Mouse (Mus musculus) T-cell, adult 66 days (primary cell): ENCODE results near the gene Smox. TPM values are rescaled to one million over a fixed set of nuclear protein-coding genes. Genes with fewer than 3 reads are reported as not detected.

Experiments
- total RNA-seq, 2 experiments: library from RNA; stranded (reverse); gene quantifications; 3 replicates in 1 of 2; 4 replicates in 1 of 2; pipeline ENCODE4 v1.2.4; 2023

Gene Smox
- 10 to 100 TPM; 12.3 to 12.6 TPM for total RNA-seq

DNA sequence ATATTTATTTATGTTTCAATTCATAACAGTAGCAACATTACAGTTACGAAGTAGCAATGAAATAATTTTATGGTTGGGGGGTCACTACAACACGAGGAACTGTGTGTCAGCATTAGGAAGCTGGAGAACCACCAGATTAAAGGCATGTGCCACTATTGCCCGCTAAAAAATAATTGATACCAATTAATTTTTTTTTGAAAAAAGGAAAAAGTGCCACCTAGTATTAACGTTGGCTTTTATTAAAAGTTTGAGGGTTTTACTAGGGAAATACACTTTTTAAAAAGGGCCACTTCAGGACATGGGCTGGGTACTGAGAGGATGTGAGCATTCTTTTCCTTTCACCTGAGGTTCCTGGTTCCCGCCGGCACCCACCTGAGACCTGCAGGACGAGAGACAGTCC, at the start of gene Smox:
TSS of gene Smox (plus strand) at position 301 of the 400 bp plus-strand sequence.

DNA sequence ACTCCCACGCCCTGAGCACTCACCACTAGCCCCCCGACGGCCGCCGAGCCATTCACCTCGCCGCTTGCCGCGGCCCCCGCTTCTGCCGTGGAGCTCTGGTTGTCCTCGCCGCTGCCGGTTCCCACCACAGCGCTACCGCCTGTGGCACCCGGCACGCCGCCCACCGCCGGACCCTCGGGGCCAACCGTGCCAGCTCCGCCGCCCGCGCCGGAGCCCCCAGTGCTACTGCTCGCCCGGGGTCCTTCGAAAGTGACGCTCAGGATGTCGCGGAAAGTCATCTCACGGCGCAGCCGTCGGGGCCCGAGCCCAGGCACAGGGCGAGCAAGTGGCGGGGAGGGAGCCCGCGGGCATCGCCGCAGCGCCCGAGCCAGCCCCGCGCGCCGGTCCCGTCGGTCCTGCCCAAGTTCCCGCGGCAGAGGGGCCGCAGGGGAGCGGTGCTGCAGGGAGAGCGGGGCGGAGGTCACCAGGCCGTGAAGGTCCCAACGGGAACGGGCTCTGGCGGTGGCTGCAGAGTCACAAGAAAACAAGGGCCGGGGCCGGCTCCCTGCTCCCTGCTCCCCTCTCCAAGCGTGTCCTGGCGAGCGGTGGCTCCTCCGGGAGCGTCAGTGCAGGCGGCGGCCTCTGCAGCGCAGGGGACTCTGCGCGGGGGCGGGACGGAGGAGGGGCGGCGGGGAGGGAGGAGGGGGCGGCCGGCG, 70.7 kb downstream of the Smox start, which contains the start of gene Adra1d:
TSS of gene Adra1d (minus strand) at position 393 of the 695 bp plus-strand sequence.

Other genes starting within 250 kb of the Smox start
- 10 to 100 TPM; 66.2 to 72.7 TPM for gene Pank2, start 229.0 kb upstream of the Smox start, total RNA-seq
- 1 to 10 TPM; 2.4 to 2.7 TPM for gene Rnf24, start 138.6 kb upstream of the Smox start, total RNA-seq
- gene Adra1d, start 70.8 kb downstream of the Smox start, total RNA-seq = not detected